Mouse (Mus musculus) heart, embryonic 12.5 days (tissue): ENCODE measurements around the gene Uchl5. TPM values are rescaled to one million over a fixed set of nuclear protein-coding genes. Genes with fewer than 3 reads are reported as not detected.
A peak's percentile ranks its signal among the peaks of the same experiment; 100 is the strongest.

Experiments used
- ATAC-seq: fragments of 200-750 bp; cut with Nextera tagmentation; 2 replicates; pipeline ENCODE4 v1.8.0; 2017; ENCODE audit warnings: moderate TSS enrichment, moderate library complexity; ENCODE audit not compliant: insufficient number of reproducible peaks, low FRiP score
- H3K27ac ChIP-seq: fragments of 300-500 bp; sonication (generic); 2 replicates; pipeline ENCODE4 v1.5.1; 2016; ENCODE audit warnings: mild to moderate bottlenecking, moderate library complexity; ENCODE audit not compliant: poor library complexity, severe bottlenecking
- H3K27me3 ChIP-seq: fragments of 300-500 bp; sonication (generic); replicated peaks from 2 replicates; pipeline ENCODE4 v1.6.1; 2016; ENCODE audit warnings: mild to moderate bottlenecking, moderate library complexity
- H3K36me3 ChIP-seq: fragments of 300-500 bp; sonication (generic); 2 replicates; pipeline ENCODE4 v1.6.1; 2016; ENCODE audit warnings: mild to moderate bottlenecking, moderate library complexity
- H3K4me1 ChIP-seq: fragments of 300-500 bp; sonication (generic); replicated peaks from 2 replicates; pipeline ENCODE4 v1.6.1; 2016; ENCODE audit warnings: mild to moderate bottlenecking
- H3K4me2 ChIP-seq: fragments of 300-500 bp; sonication (generic); 2 replicates; pipeline ENCODE4 v1.6.1; 2016; ENCODE audit warnings: mild to moderate bottlenecking, moderate library complexity
- H3K4me3 ChIP-seq: fragments of 300-500 bp; sonication (generic); 2 replicates; pipeline ENCODE4 v1.5.1; 2016; ENCODE audit warnings: mild to moderate bottlenecking
- H3K9ac ChIP-seq: fragments of 300-500 bp; sonication (generic); 2 replicates; pipeline ENCODE4 v1.6.1; 2016; ENCODE audit warnings: mild to moderate bottlenecking, moderate library complexity
- H3K9me3 ChIP-seq: fragments of 300-500 bp; sonication (generic); replicated peaks from 2 replicates; pipeline ENCODE4 v1.6.1; 2016; ENCODE audit warnings: mild to moderate bottlenecking, moderate library complexity
- WGBS: fragments of 180-500 bp; shearing (Covaris S2); methylation state at CpG from one replicate; pipeline ENCODE4 v1.1.7; 2016; 5-methylcytosine and 5-hydroxymethylcytosine counted together
- polyA plus RNA-seq: library from polyadenylated mRNA; unstranded; fragments of >200 nt; fragmentation: Nextera tagmentation; extraction: Ambion mirVana; gene quantifications from 2 replicates; pipeline ENCODE4 v1.2.1, GENCODE M21; 2016

The Uchl5 gene
- polyA plus RNA-seq, 1 experiment from 2014 or later, result 63.7 TPM

DNA sequence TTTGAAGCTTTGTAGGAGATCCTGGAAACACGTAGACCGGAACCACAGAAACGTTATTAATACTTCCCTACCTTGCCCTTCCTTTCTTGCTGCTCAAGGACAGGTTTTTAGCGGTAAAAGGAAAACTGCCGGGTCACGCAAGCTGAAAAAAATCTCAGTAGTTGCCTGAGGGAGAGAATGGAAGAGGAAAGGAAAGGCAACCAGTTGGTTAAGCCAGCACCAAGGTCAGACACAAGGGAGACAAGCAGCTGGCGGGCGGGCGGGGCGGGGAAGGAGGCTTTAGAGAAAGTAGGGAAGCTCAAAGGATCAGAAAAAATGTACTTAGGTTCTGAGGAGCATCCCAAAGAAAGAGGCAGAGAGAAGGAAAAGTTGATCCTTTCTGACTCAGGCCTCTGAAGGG lies 31.2 kb upstream of the Uchl5 start:
- WGBS, result 89% methylated on average over 10 of the region's 10 CpGs
- 0 out of 2 replicates have a peak, but pooled peaks cover 1% of the 10 kb centered on the region for H3K4me1 ChIP-seq

GRCm38 (mm10) chr1:143762159-143762558 lies 14.9 kb upstream of the Uchl5 start:
- 89% methylated on average over 8 of the region's 8 CpGs for WGBS
- Histone ChIP-seq H3K4me2 (no peak overlapping the region), H3K36me3 (peaks cover 52% of the 10 kb centered on the region), H3K9ac (no peak overlapping the region), H3K4me1 (no peaks in the 10 kb centered on the region), H3K9me3 (no peaks in the 10 kb centered on the region), H3K4me3 (no peak overlapping the region), H3K27me3 (no peaks in the 10 kb centered on the region), H3K27ac (no peak overlapping the region)
- ATAC-seq, result no peak

More for the DNA sequence above, 31.2 kb upstream of the Uchl5 start:
- Histone ChIP-seq H3K36me3 (peaks cover 61% of the 10 kb centered on the region), H3K9ac (no peak overlapping the region), H3K27ac (no peak overlapping the region), H3K9me3 (no peaks in the 10 kb centered on the region), H3K4me2 (no peak overlapping the region), H3K4me3 (no peak overlapping the region), H3K27me3 (no peaks in the 10 kb centered on the region)
- no peak for ATAC-seq

- Histone ChIP-seq H3K27me3 (no peaks in the 10 kb centered on the region), H3K4me1 (no peaks in the 10 kb centered on the region), H3K27ac (no peak overlapping the region), H3K9me3 (no peaks in the 10 kb centered on the region), H3K4me2 (no peak overlapping the region), H3K9ac (no peak overlapping the region), H3K4me3 (no peak overlapping the region), H3K36me3 (peaks cover 35% of the 10 kb centered on the region)
- 61% methylated on average over 1 of the region's 1 CpGs for WGBS
- ATAC-seq, result no peak
Observed at GRCm38 (mm10) chr1:143764443-143764842, 12.6 kb upstream of the Uchl5 start.

- peaks cover 36% of the 10 kb centered on the region for H3K36me3 ChIP-seq
- H3K27me3 ChIP-seq, result no peaks in the 10 kb centered on the region
- no peak overlapping the region for H3K27ac ChIP-seq
- H3K4me2 ChIP-seq, result no peak overlapping the region
- no peak for ATAC-seq
- H3K4me1 ChIP-seq, result no peaks in the 10 kb centered on the region
- WGBS, result 69% methylated on average over 4 of the region's 4 CpGs
- no peak overlapping the region for H3K4me3 ChIP-seq
- no peak overlapping the region for H3K9ac ChIP-seq
- H3K9me3 ChIP-seq, result no peaks in the 10 kb centered on the region
Observed at GRCm38 (mm10) chr1:143765801-143766200, 11.3 kb upstream of the Uchl5 start.

GRCm38 (mm10) chr1:143766238-143766637 lies 10.8 kb upstream of the Uchl5 start:
- no peak for ATAC-seq
- Histone ChIP-seq H3K4me1 (no peaks in the 10 kb centered on the region), H3K36me3 (peaks cover 31% of the 10 kb centered on the region), H3K9ac (no peak overlapping the region), H3K27ac (no peak overlapping the region), H3K4me3 (no peak overlapping the region), H3K4me2 (no peak overlapping the region), H3K9me3 (no peaks in the 10 kb centered on the region), H3K27me3 (no peaks in the 10 kb centered on the region)
- 90% methylated on average over 6 of the region's 6 CpGs for WGBS

DNA sequence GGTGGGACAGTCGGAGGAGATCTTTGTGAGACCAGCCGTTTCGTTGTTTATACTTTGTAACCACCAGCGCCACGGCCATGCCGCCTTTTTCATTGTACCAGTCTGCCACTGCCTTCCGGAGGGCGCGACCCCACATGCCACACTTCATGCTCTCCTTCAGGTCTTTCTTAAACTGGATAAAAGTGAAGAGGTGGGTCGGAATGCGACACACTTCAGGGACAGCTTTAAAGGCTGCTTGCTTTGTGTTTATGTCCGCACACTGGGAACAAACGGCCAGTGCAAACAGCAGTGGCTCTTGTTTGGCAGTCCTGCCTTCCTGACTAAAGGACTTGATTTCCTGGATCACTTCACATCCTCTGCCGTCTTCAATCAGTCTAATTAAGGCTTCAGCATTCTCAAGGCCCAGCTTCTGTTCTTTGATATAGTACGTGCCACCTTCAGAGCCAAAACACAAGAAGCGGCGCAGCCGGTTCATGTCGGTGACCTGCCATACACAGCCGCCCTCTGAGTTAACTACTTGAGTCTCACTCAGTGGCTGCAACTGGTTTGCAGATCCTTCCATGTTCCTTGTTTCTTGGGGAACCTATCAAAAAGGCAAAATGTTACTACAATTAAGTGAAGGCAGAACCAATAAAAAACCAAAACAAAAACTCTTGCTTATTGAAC lies 6.5 kb upstream of the Uchl5 start:
- H3K27me3 ChIP-seq, result no peaks in the 10 kb centered on the region
- H3K4me3 ChIP-seq, result no peak overlapping the region
- H3K4me1 ChIP-seq, result peaks cover 14% of the 10 kb centered on the region
- H3K9me3 ChIP-seq, result no peaks in the 10 kb centered on the region
- no peak overlapping the region for H3K27ac ChIP-seq
- H3K4me2 ChIP-seq, result no peak overlapping the region
- no peak for ATAC-seq
- H3K9ac ChIP-seq, result no peak overlapping the region
- 85% methylated on average over 20 of the region's 20 CpGs for WGBS
- peaks cover 23% of the 10 kb centered on the region for H3K36me3 ChIP-seq

DNA sequence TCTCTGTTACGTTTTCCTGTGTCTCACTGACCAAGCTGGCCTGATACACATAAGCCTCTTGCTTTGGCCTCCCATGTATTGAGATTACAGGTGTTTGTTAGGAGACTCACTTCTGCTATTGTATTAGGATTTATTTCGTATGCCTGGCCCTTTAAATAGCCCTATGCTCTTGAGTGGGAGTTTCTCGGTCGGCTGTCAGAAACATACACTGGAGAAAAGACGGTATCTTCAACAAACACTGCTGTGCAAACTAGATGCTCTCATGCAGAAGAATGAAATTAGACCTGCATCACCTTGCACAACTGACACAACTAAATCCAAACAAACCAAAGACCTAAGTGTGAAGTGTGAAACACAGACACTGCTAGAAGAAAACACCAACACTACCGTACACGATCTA lies 4.0 kb upstream of the Uchl5 start:
- peaks cover 14% of the 10 kb centered on the region for H3K4me1 ChIP-seq
- H3K4me2 ChIP-seq, result peak overlapping the region; percentile 33; the same call in 1 of the 2 replicates
- no peaks in the 10 kb centered on the region for H3K9me3 ChIP-seq
- peaks cover 12% of the 10 kb centered on the region; the same call in 1 of the 2 replicates for H3K36me3 ChIP-seq
- H3K27ac ChIP-seq, result no peak overlapping the region
- 62% methylated on average over 7 of the region's 7 CpGs for WGBS
- ATAC-seq, result no peak
- no peak overlapping the region for H3K9ac ChIP-seq
- no peak overlapping the region for H3K4me3 ChIP-seq
- no peaks in the 10 kb centered on the region for H3K27me3 ChIP-seq

DNA sequence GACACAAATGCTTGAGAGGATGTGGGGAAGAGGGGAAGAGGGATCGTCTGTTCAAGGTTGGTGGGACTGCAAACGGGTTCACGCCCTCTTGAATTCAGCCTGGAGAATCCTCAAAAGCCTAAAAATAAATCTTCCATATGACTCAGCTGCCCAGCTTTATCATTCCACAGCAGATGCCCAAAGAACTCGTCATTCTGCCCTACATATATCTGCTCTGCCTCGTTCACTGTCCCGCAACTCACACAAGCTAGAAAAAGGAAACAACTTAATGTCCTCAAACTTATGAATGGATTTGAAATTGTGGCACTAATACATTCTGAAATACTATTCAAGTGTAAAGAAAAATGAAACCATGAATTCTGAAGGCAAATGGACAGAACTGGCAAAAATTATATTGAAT lies 3.2 kb upstream of the Uchl5 start:
- peaks cover 20% of the 10 kb centered on the region for H3K4me1 ChIP-seq
- no peak overlapping the region for H3K9ac ChIP-seq
- H3K36me3 ChIP-seq, result peaks cover 12% of the 10 kb centered on the region; the same call in 1 of the 2 replicates
- no peaks in the 10 kb centered on the region for H3K9me3 ChIP-seq
- H3K4me2 ChIP-seq, result peak overlapping the region; percentile 39; the same call in 1 of the 2 replicates
- H3K27me3 ChIP-seq, result no peaks in the 10 kb centered on the region
- 27% methylated on average over 6 of the region's 6 CpGs for WGBS
- no peak overlapping the region for H3K27ac ChIP-seq
- no peak overlapping the region for H3K4me3 ChIP-seq
- no peak for ATAC-seq

DNA sequence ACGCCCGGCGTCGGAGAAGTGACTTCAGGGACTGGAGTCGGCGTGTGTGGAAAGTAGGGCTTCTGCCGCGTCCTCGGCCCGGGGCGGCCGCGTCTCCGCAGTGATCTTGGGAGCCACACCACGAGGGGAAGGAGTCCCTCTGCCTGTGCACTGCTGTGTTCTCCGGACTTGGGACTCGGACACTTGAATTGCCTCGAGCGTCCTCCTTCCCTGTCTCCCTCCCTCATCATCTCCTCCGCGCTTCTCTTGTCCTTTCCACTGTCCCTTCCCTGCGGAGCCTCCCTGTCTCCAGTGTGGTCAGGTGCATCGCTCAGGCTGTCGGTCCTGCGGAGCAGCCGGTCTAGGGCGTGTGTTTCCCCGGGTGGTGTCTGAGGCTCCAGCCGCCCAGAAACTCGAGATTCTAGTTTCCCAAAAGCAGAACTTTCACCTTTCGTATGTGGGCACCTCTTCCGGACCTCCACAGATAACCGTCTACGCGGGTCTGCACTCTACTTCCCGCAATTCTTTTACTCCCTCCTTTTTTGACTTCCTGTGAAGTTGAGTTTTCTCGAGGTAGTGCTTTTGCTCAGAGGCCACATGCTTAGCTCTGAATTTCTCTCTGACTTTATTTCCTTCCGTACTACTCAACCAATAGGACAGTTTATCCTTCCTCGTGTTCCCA lies 616 bp downstream of the Uchl5 start:
- Histone ChIP-seq H3K27ac (peak overlapping the region; percentile 83), H3K4me3 (peak overlapping the region; percentile 99), H3K36me3 (no peaks in the 10 kb centered on the region), H3K4me2 (peak overlapping the region; percentile 90), H3K9me3 (no peaks in the 10 kb centered on the region), H3K27me3 (no peaks in the 10 kb centered on the region), H3K9ac (peak overlapping the region; percentile 99), H3K4me1 (peaks cover 20% of the 10 kb centered on the region)
- under 1% methylated on average over 39 of the region's 39 CpGs for WGBS
- ATAC-seq, result peak; percentile 44

- Histone ChIP-seq H3K9me3 (no peaks in the 10 kb centered on the region), H3K36me3 (peaks cover 3% of the 10 kb centered on the region), H3K4me2 (no peak overlapping the region), H3K4me1 (no peaks in the 10 kb centered on the region), H3K4me3 (no peak overlapping the region), H3K27me3 (no peaks in the 10 kb centered on the region), H3K9ac (no peak overlapping the region), H3K27ac (no peak overlapping the region)
- no peak for ATAC-seq
- 80% methylated on average over 2 of the region's 2 CpGs for WGBS
Observed at GRCm38 (mm10) chr1:143788584-143789227, 11.6 kb downstream of the Uchl5 start.

DNA sequence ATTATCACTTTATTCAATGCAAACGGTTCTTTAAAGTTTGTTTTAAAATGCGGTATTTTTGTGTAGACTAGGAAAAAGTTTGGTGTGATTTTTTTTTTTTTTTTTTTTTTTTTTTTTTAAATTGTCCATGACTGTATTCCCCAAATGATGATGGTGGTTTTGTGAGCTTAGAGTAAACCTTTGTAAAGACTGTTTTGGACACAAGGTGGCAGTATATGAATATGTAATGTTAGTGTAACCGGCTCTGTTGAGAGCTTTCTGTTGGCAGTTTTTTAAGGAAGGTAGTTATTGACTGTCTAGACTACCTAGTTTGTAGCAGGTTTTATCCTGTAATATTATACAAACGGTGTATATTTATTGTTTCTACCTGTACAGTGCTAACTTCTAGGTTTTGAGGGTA lies 26.5 kb downstream of the Uchl5 start:
- WGBS, result 30% methylated on average over 4 of the region's 4 CpGs
- Histone ChIP-seq H3K4me1 (no peaks in the 10 kb centered on the region), H3K36me3 (peaks cover 16% of the 10 kb centered on the region), H3K27me3 (no peaks in the 10 kb centered on the region), H3K27ac (no peak overlapping the region), H3K9ac (no peak overlapping the region), H3K4me2 (no peak overlapping the region), H3K4me3 (no peak overlapping the region), H3K9me3 (no peaks in the 10 kb centered on the region)
- 0 out of 2 replicates have a peak, but pooled peaks have one; percentile 53 for ATAC-seq
